Mouse (Mus musculus) CD8-positive naive resting alpha-beta T cell, adult 2 months (primary cell): ENCODE results near the gene Gm18596.
"Not testable (repeated sequence)": the region's sequence is repeated elsewhere in the genome, so short reads cannot be mapped to it uniquely, and the experiment has no call there.

ENCODE experiments used
- DNase-seq, 2 experiments: peaks; one replicate each; pipeline ENCODE4 v3.0.0; 2022; ENCODE audit warnings: low read depth in 2 of 2, low spot score in 2 of 2

The Gm18596 gene

GRCm38 (mm10) chr10:77713734-77714133 is 28.7 kb downstream of the Gm18596 start:
- DNase-seq: no peak

GRCm38 (mm10) chr10:77711157-77711556 is 31.3 kb downstream of the Gm18596 start, which contains the start of gene Gm10024:
TSS of gene Gm10024 (plus strand) at chr10:77711457.
- DNase-seq: not testable (repeated sequence)

- no peak for DNase-seq
These were observed 32.6 kb downstream of the Gm18596 start for GRCm38 (mm10) chr10:77709831-77710230.

- DNase-seq: no peak
These were observed 36.1 kb downstream of the Gm18596 start, which contains the start of gene Gm10272 for GRCm38 (mm10) chr10:77706326-77706725. TSS of gene Gm10272 (plus strand) at chr10:77706626.

- no peak for DNase-seq
These were observed 45.3 kb downstream of the Gm18596 start, which contains the start of gene Gm9508 for GRCm38 (mm10) chr10:77697133-77697532. TSS of gene Gm9508 (minus strand) at chr10:77697233.
